Mouse (Mus musculus): ENCODE results near the gene Acoxl.

DNA sequence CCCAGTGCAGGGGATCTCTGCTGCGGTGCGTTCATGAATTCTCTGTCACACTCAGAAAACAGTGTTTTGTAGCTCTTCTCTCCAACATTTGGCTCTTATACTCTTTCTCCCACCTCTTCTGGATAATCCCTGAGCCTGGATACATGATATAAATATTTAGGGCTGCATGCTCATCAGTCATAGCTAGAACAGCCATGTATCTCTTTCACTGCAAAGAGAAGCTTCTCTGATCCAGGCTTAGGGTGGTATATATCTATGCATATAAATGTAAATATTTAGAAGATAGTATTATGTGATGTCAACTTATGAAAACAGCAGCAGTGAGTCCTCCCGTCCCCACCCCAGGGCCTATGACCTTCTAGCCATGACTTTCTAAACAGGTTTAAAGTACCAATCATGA is 143.9 kb downstream of the Acoxl start:
- no peak for TF ChIP-seq POLR2A (IDR thresholded peaks at IDR 0.05; ENCODE audit: low read depth, low read length)
- no peak for TF ChIP-seq CTCF (conservative IDR thresholded peaks at IDR 0.05; ENCODE audit: insufficient read depth, insufficient read length, low read depth, low read length)
